Mouse (Mus musculus) CH12.LX (cell line): Measurements from ENCODE around the gene Prr5l. TPM values are rescaled to one million over a fixed set of nuclear protein-coding genes. Genes with fewer than 3 reads are reported as not detected.

Source experiments
- DNase-seq: peaks from one replicate; pipeline ENCODE4 v3.0.0-alpha.2; 2013; ENCODE audit errors: extremely low read depth
- H3K27ac ChIP-seq: 2 replicates; pipeline ENCODE4 v1.5.1; 2012; ENCODE audit warnings: low read depth, mild to moderate bottlenecking, control low read depth, moderate library complexity; ENCODE audit not compliant: insufficient read depth
- H3K27me3 ChIP-seq: replicated peaks from 2 replicates; pipeline ENCODE3; 2012; ENCODE audit warnings: inconsistent platforms
- H3K36me3 ChIP-seq, 2 experiments: replicated peaks in 1 of 2; 2 replicates each; pipeline versions ENCODE3 to v1.6.1; 2012; ENCODE audit warnings: inconsistent platforms in 1 of 2, low read length in 1 of 2, mild to moderate bottlenecking in 1 of 2, mixed read lengths in 1 of 2, moderate library complexity in 1 of 2; ENCODE audit not compliant: control insufficient read depth in 1 of 2, insufficient read depth in 1 of 2
- H3K4me1 ChIP-seq, 2 experiments: 2 replicates each; pipeline ENCODE4 v1.6.1; 2012; ENCODE audit warnings: inconsistent platforms in 1 of 2, moderate library complexity in 1 of 2; ENCODE audit not compliant: insufficient read depth in 2 of 2, control insufficient read depth in 1 of 2
- H3K4me2 ChIP-seq: 2 replicates; pipeline ENCODE4 v1.6.1; 2012; ENCODE audit warnings: low read depth, mild to moderate bottlenecking, control low read depth; ENCODE audit not compliant: poor library complexity, insufficient read depth, severe bottlenecking
- H3K4me3 ChIP-seq, 3 experiments: fragments of 150-350 bp in 1 of 3; sonication (generic) in 1 of 3; replicated peaks in 1 of 3; 2 replicates each; pipeline versions ENCODE3 to v1.5.1; 2011 to 2012; ENCODE audit warnings: low read depth in 2 of 3, low read length in 2 of 3, mild to moderate bottlenecking in 2 of 3, moderate library complexity in 2 of 3, control low read depth in 1 of 3, improper control_type of control experiment in 1 of 3, inconsistent platforms in 1 of 3, mixed read lengths in 1 of 3; ENCODE audit not compliant: poor library complexity in 1 of 3
- H3K79me2 ChIP-seq: replicated peaks from 2 replicates; pipeline ENCODE4 v1.6.1; 2012; ENCODE audit warnings: mild to moderate bottlenecking, moderate library complexity; ENCODE audit not compliant: control insufficient read depth, poor library complexity, insufficient read depth, severe bottlenecking; ENCODE audit errors: extremely low read depth
- H3K9ac ChIP-seq: 2 replicates; pipeline ENCODE4 v1.6.1; 2012; ENCODE audit warnings: low read depth, mild to moderate bottlenecking, control low read depth, moderate library complexity; ENCODE audit not compliant: insufficient read depth
- H3K9me3 ChIP-seq: replicated peaks from 2 replicates; pipeline ENCODE3; 2012; ENCODE audit warnings: low read length, inconsistent platforms, mixed read lengths
- BHLHE40 ChIP-seq: IDR thresholded peaks from 2 replicates; pipeline ENCODE4 v1.6.1; 2011; ENCODE audit warnings: mild to moderate bottlenecking, low read depth, low read length, improper control_type of control experiment
- CHD1 ChIP-seq: IDR thresholded peaks from 2 replicates; pipeline ENCODE4 v1.6.1; 2012; ENCODE audit warnings: low read depth, low read length, improper control_type of control experiment, inconsistent platforms
- CHD2 ChIP-seq: IDR thresholded peaks from 2 replicates; pipeline ENCODE4 v1.6.1; 2011; ENCODE audit warnings: low read length, improper control_type of control experiment
- CTCF ChIP-seq, 2 experiments: IDR thresholded peaks in 1 of 2; conservative IDR thresholded peaks in 1 of 2; 2 replicates each; pipeline ENCODE4 v1.5.1; 2011 to 2012; ENCODE audit warnings: low read depth in 2 of 2, low read length in 2 of 2, improper control_type of control experiment in 1 of 2, inconsistent platforms in 1 of 2, mild to moderate bottlenecking in 1 of 2, moderate library complexity in 1 of 2
- E2F4 ChIP-seq: IDR thresholded peaks from 2 replicates; pipeline ENCODE4 v1.6.1; 2011; ENCODE audit warnings: low read depth, low read length, improper control_type of control experiment; ENCODE audit not compliant: insufficient replicate concordance
- ELF1 ChIP-seq: IDR thresholded peaks from 2 replicates; pipeline ENCODE4 v1.6.1; 2014; ENCODE audit warnings: low read depth, mild to moderate bottlenecking, inconsistent platforms, low read length, improper control_type of control experiment
- EP300 ChIP-seq: IDR thresholded peaks from 2 replicates; pipeline ENCODE4 v1.6.1; 2011; ENCODE audit warnings: low read length, improper control_type of control experiment
- ETS1 ChIP-seq: conservative IDR thresholded peaks from 2 replicates; pipeline ENCODE4 v1.6.1; 2012; ENCODE audit warnings: low read depth, mild to moderate bottlenecking, inconsistent platforms, low read length, improper control_type of control experiment, moderate library complexity
- GABPA ChIP-seq: IDR thresholded peaks from 2 replicates; pipeline ENCODE4 v1.6.1; 2012; ENCODE audit warnings: low read depth, low read length, improper control_type of control experiment, inconsistent platforms; ENCODE audit not compliant: insufficient replicate concordance
- HCFC1 ChIP-seq: IDR thresholded peaks from 2 replicates; pipeline ENCODE4 v1.6.1; 2012; ENCODE audit warnings: low read depth, mild to moderate bottlenecking, inconsistent platforms, low read length, improper control_type of control experiment
- IRF4 ChIP-seq: IDR thresholded peaks from 2 replicates; pipeline ENCODE4 v1.6.1; 2014; ENCODE audit warnings: low read depth, mild to moderate bottlenecking, inconsistent platforms, low read length, improper control_type of control experiment
- JUN ChIP-seq: IDR thresholded peaks from 2 replicates; pipeline ENCODE4 v1.6.1; 2011; ENCODE audit warnings: low read depth, mild to moderate bottlenecking, low read length, improper control_type of control experiment, moderate library complexity; ENCODE audit not compliant: insufficient read depth
- JUND ChIP-seq: conservative IDR thresholded peaks from 2 replicates; pipeline ENCODE4 v1.6.1; 2011; ENCODE audit warnings: low read depth, low read length, improper control_type of control experiment
- KAT2A ChIP-seq: IDR thresholded peaks from 2 replicates; pipeline ENCODE4 v1.6.1; 2012; ENCODE audit warnings: low read length, improper control_type of control experiment, inconsistent platforms; ENCODE audit not compliant: insufficient replicate concordance
- MAFK ChIP-seq: IDR thresholded peaks from 2 replicates; pipeline ENCODE4 v1.6.1; 2011; ENCODE audit warnings: low read length, improper control_type of control experiment; ENCODE audit not compliant: insufficient replicate concordance
- MAX ChIP-seq: IDR thresholded peaks from 2 replicates; pipeline ENCODE4 v1.6.1; 2011; ENCODE audit warnings: low read length, improper control_type of control experiment
- MAZ ChIP-seq: IDR thresholded peaks from 2 replicates; pipeline ENCODE4 v1.6.1; 2012; ENCODE audit warnings: low read depth, mild to moderate bottlenecking, inconsistent platforms, low read length, improper control_type of control experiment, moderate library complexity
- MEF2A ChIP-seq: IDR thresholded peaks from 2 replicates; pipeline ENCODE4 v1.6.1; 2014; ENCODE audit warnings: low read depth, mild to moderate bottlenecking, inconsistent platforms, low read length, improper control_type of control experiment, borderline replicate concordance
- MXI1 ChIP-seq: IDR thresholded peaks from 2 replicates; pipeline ENCODE4 v1.6.1; 2011; ENCODE audit warnings: mild to moderate bottlenecking, low read depth, low read length, improper control_type of control experiment
- MYC ChIP-seq: IDR thresholded peaks from 2 replicates; pipeline ENCODE4 v1.6.1; 2011; ENCODE audit warnings: low read depth, mild to moderate bottlenecking, improper control_type of control experiment, low read length
- NELFE ChIP-seq: IDR thresholded peaks from 2 replicates; pipeline ENCODE4 v1.6.1; 2011; ENCODE audit warnings: low read depth, low read length, improper control_type of control experiment
- NRF1 ChIP-seq: IDR thresholded peaks from 2 replicates; pipeline ENCODE4 v1.6.1; 2014; ENCODE audit warnings: low read depth, mild to moderate bottlenecking, inconsistent platforms, low read length, improper control_type of control experiment, moderate library complexity
- PAX5 ChIP-seq: IDR thresholded peaks from 2 replicates; pipeline ENCODE4 v1.6.1; 2012; ENCODE audit warnings: low read length, inconsistent platforms, mixed read lengths
- POLR2A ChIP-seq: IDR thresholded peaks from 2 replicates; pipeline ENCODE4 v1.6.1; 2011; ENCODE audit warnings: low read depth, mild to moderate bottlenecking, improper control_type of control experiment, low read length
- POLR2AphosphoS2 ChIP-seq: IDR thresholded peaks from 2 replicates; pipeline ENCODE4 v1.6.1; 2011; ENCODE audit warnings: low read depth, low read length, improper control_type of control experiment
- RAD21 ChIP-seq: IDR thresholded peaks from 2 replicates; pipeline ENCODE4 v1.6.1; 2011; ENCODE audit warnings: low read depth, mild to moderate bottlenecking, low read length, improper control_type of control experiment, moderate library complexity
- RCOR1 ChIP-seq: conservative IDR thresholded peaks from 2 replicates; pipeline ENCODE4 v1.6.1; 2012; ENCODE audit warnings: low read depth, mild to moderate bottlenecking, inconsistent platforms, low read length, improper control_type of control experiment
- SIN3A ChIP-seq: IDR thresholded peaks from 2 replicates; pipeline ENCODE4 v1.6.1; 2012; ENCODE audit warnings: low read length, improper control_type of control experiment, inconsistent platforms
- SMC3 ChIP-seq: IDR thresholded peaks from 2 replicates; pipeline ENCODE4 v1.6.1; 2011; ENCODE audit warnings: low read depth, low read length, improper control_type of control experiment
- TBP ChIP-seq: conservative IDR thresholded peaks from 2 replicates; pipeline ENCODE4 v1.6.1; 2011; ENCODE audit warnings: low read depth, low read length, improper control_type of control experiment
- TCF12 ChIP-seq: IDR thresholded peaks from 2 replicates; pipeline ENCODE4 v1.6.1; 2014; ENCODE audit warnings: low read depth, mild to moderate bottlenecking, inconsistent platforms, low read length, improper control_type of control experiment
- UBTF ChIP-seq: IDR thresholded peaks from 2 replicates; pipeline ENCODE4 v1.6.1; 2012; ENCODE audit warnings: low read depth, mild to moderate bottlenecking, inconsistent platforms, low read length, improper control_type of control experiment, moderate library complexity
- USF1 ChIP-seq: IDR thresholded peaks from 2 replicates; pipeline ENCODE4 v1.6.1; 2014; ENCODE audit warnings: low read depth, mild to moderate bottlenecking, inconsistent platforms, low read length, improper control_type of control experiment
- USF2 ChIP-seq: conservative IDR thresholded peaks from 2 replicates; pipeline ENCODE4 v1.6.1; 2011; ENCODE audit warnings: low read depth, low read length, improper control_type of control experiment
- ZC3H11A ChIP-seq: IDR thresholded peaks from 2 replicates; pipeline ENCODE4 v1.6.1; 2012; ENCODE audit warnings: low read depth, mild to moderate bottlenecking, inconsistent platforms, low read length, improper control_type of control experiment
- ZKSCAN1 ChIP-seq: IDR thresholded peaks from 2 replicates; pipeline ENCODE4 v1.6.1; 2012; ENCODE audit warnings: low read depth, inconsistent platforms, low read length, improper control_type of control experiment, borderline replicate concordance
- ZMIZ1 ChIP-seq: IDR thresholded peaks from 2 replicates; pipeline ENCODE4 v1.6.1; 2012; ENCODE audit warnings: low read depth, mild to moderate bottlenecking, inconsistent platforms, low read length, improper control_type of control experiment
- ZNF384 ChIP-seq: IDR thresholded peaks from 2 replicates; pipeline ENCODE4 v1.6.1; 2012; ENCODE audit warnings: low read depth, low read length, improper control_type of control experiment, inconsistent platforms
- dilution Hi-C: fragments of 300-500 bp; cut with MboI; formaldehyde crosslinking; loops from 2 replicates; pipeline ENCODE4 v1.14.3; 2020; ENCODE audit warnings: low sequenced_read_pairs; ENCODE audit not compliant: extremely low pct_unique_long_range_greater_than_20kb, extremely low pct_ligation_motif_present
- in situ Hi-C: fragments of 300-500 bp; cut with MboI; formaldehyde crosslinking; loops from 3 replicates; pipeline ENCODE4 v1.14.3; 2019; ENCODE audit warnings: low sequenced_read_pairs, low pct_ligation_motif_present, low pct_unique_long_range_greater_than_20kb, mixed read lengths
- polyA plus RNA-seq: library from polyadenylated mRNA; unstranded; fragments of >175 nt; gene quantifications from 2 replicates; pipeline ENCODE4 v1.2.1, GENCODE M21; 2012; ENCODE audit warnings: low read depth; ENCODE audit not compliant: insufficient read length
- total RNA-seq, 2 experiments: library from RNA; depleted of rRNA; stranded (reverse); fragments of 300-350 nt in 1 of 2; fragments of >200 nt in 1 of 2; gene quantifications; 2 replicates each; pipeline ENCODE4 v1.2.3; 2012 to 2014

Gene Prr5l
- total and polyA plus RNA-seq, 3 experiments = 0.21 to 0.93 TPM; not detected in 1

- in situ Hi-C loops = loop anchor here (10.0 kb wide), 1 partner anchor 114 kb away; no protein-coding TSS in a partner anchor
- H3K27me3 ChIP-seq = peaks cover 17% of the 10 kb centered on the region
- peaks cover 13 to 43% of the 10 kb centered on the region in 2 experiments for H3K4me1 ChIP-seq
Observed at GRCm38 (mm10) chr2:101829013-101829412, 53.8 kb downstream of the Prr5l start.

GRCm38 (mm10) chr2:101828057-101828643 lies 54.7 kb downstream of the Prr5l start:
- dilution Hi-C loops = no loop called here
- Histone ChIP-seq H3K4me1 (peaks cover 13 to 43% of the 10 kb centered on the region in 2 experiments), H3K27me3 (peaks cover 12% of the 10 kb centered on the region), H3K4me3 (no peak overlapping the region), H3K36me3 (no peaks in the 10 kb centered on the region), H3K79me2 (no peaks in the 10 kb centered on the region), H3K9me3 (no peaks in the 10 kb centered on the region), H3K4me2 (peak overlapping the region; percentile 33; the same call in 1 of the 2 replicates), H3K9ac (no peak overlapping the region), H3K27ac (no peak overlapping the region)
- in situ Hi-C loops = loop anchor here (10.0 kb wide), 1 partner anchor 113 kb away; no protein-coding TSS in a partner anchor
- DNase-seq = peak; percentile 62
- TF ChIP-seq JUND (no peak), USF2 (no peak), MAX (no peak), CHD1 (no peak), JUN (no peak), POLR2AphosphoS2 (no peak), SMC3 (peak; percentile 57), E2F4 (no peak), CTCF (conservative IDR thresholded peaks at IDR 0.05 in 1 of 2, IDR thresholded peaks at IDR 0.05 in 1 of 2; ENCODE audit: low read depth in 2 of 2, low read length in 2 of 2) (peak; percentile 6 to 73; a peak in 3 of 4 replicates), CHD2 (no peak), RAD21 (peak; percentile 55), ZNF384 (peak; percentile 53), UBTF (no peak), KAT2A (no peak), SIN3A (no peak), BHLHE40 (0 out of 2 replicates have a peak, but pooled peaks have one; percentile 19)

More at GRCm38 (mm10) chr2:101829013-101829412, 53.8 kb downstream of the Prr5l start:
- Histone ChIP-seq H3K79me2 (no peaks in the 10 kb centered on the region), H3K4me3 (no peak overlapping the region), H3K27ac (no peak overlapping the region), H3K36me3 (no peaks in the 10 kb centered on the region), H3K9me3 (no peaks in the 10 kb centered on the region), H3K4me2 (peak overlapping the region; percentile 33), H3K9ac (no peak overlapping the region)
- TF ChIP-seq MAZ (no peak), CHD2 (no peak), NRF1 (no peak), ETS1 (peak; percentile 88), MEF2A (peak; percentile 57; the same call in 1 of the 2 replicates), EP300 (peak; percentile 53; the same call in 1 of the 2 replicates), POLR2AphosphoS2 (no peak), POLR2A (no peak), MAX (0 out of 2 replicates have a peak, but pooled peaks have one; percentile 15), ELF1 (no peak), E2F4 (no peak), USF1 (no peak), USF2 (no peak), RCOR1 (0 out of 2 replicates have a peak, but pooled peaks have one; percentile 47), ZNF384 (no peak), MAFK (peak; percentile 88), JUN (no peak), SIN3A (no peak), RAD21 (no peak), SMC3 (no peak), CHD1 (no peak), PAX5 (no peak), KAT2A (no peak), TCF12 (peak; percentile 46; the same call in 1 of the 2 replicates), ZC3H11A (no peak), CTCF (conservative IDR thresholded peaks at IDR 0.05 in 1 of 2, IDR thresholded peaks at IDR 0.05 in 1 of 2; ENCODE audit: low read depth in 2 of 2, low read length in 2 of 2) (no peak), IRF4 (peak; percentile 71), JUND (no peak), ZMIZ1 (no peak), ZKSCAN1 (no peak), MXI1 (no peak), NELFE (no peak), HCFC1 (no peak), UBTF (no peak), BHLHE40 (peak; percentile 98), TBP (no peak), MYC (peak; percentile 22; the same call in 1 of the 2 replicates), GABPA (no peak)
- DNase-seq = peak; percentile 64
- dilution Hi-C loops = no loop called here
